Mouse (Mus musculus) c-Kit-positive CD71-positive TER-119-positive erythroid progenitor cells, embryonic 14.5 days (primary cell): Measurements from ENCODE around the gene Xrcc6.
A peak's percentile ranks its signal among the peaks of the same experiment; 100 is the strongest.
"Not testable (repeated sequence)": the region's sequence is repeated elsewhere in the genome, so short reads cannot be mapped to it uniquely, and the experiment has no call there.

Source experiments
- DNase-seq: peaks from one replicate; pipeline ENCODE4 v3.0.0-alpha.2; 2013; ENCODE audit warnings: low spot score

Gene Xrcc6

GRCm38 (mm10) chr15:81966062-81966829 is 21.4 kb upstream of the Xrcc6 start:
- no peak for DNase-seq

- DNase-seq = no peak
These were observed 19.8 kb upstream of the Xrcc6 start for GRCm38 (mm10) chr15:81967821-81968220.

GRCm38 (mm10) chr15:81968447-81968846 is 19.2 kb upstream of the Xrcc6 start:
- DNase-seq = no peak

- peak; percentile 41 for DNase-seq
These were observed 18.5 kb upstream of the Xrcc6 start for GRCm38 (mm10) chr15:81969173-81969572.

- DNase-seq = not testable (repeated sequence)
These were observed 18.0 kb upstream of the Xrcc6 start for GRCm38 (mm10) chr15:81969635-81970034.

GRCm38 (mm10) chr15:81970498-81970897 is 17.1 kb upstream of the Xrcc6 start:
- not testable (repeated sequence) for DNase-seq

- DNase-seq = not testable (repeated sequence)
These were observed 12.5 kb upstream of the Xrcc6 start for GRCm38 (mm10) chr15:81975156-81975555.

GRCm38 (mm10) chr15:81980321-81980720 is 7.3 kb upstream of the Xrcc6 start, which contains the start of gene 1700029P11Rik:
Gene 1700029P11Rik (plus strand): TSS chr15:81980540.
- DNase-seq = no peak

GRCm38 (mm10) chr15:81982173-81982572 is 5.5 kb upstream of the Xrcc6 start:
- DNase-seq = no peak

GRCm38 (mm10) chr15:81985267-81986161 is 2.1 kb upstream of the Xrcc6 start:
- DNase-seq = no peak

GRCm38 (mm10) chr15:81989371-81990062 is 1.9 kb downstream of the Xrcc6 start:
- peak; percentile 92 for DNase-seq

- peak; percentile 81 for DNase-seq
These were observed 2.9 kb downstream of the Xrcc6 start for GRCm38 (mm10) chr15:81990549-81990948.

- no peak for DNase-seq
These were observed 6.4 kb downstream of the Xrcc6 start for GRCm38 (mm10) chr15:81993992-81994391.

- DNase-seq = peak; percentile 53
These were observed 16.6 kb downstream of the Xrcc6 start for GRCm38 (mm10) chr15:82004257-82004656.

GRCm38 (mm10) chr15:82011947-82012346 is 24.3 kb downstream of the Xrcc6 start:
- no peak for DNase-seq

- DNase-seq = no peak
These were observed 27.2 kb downstream of the Xrcc6 start for GRCm38 (mm10) chr15:82014745-82015391.

GRCm38 (mm10) chr15:82015392-82016100 is 27.9 kb downstream of the Xrcc6 start:
- DNase-seq = peak; percentile 37

- DNase-seq = peak; percentile 99
These were observed 28.6 kb downstream of the Xrcc6 start for GRCm38 (mm10) chr15:82016101-82016808.

GRCm38 (mm10) chr15:82016830-82017229 is 29.2 kb downstream of the Xrcc6 start:
- no peak for DNase-seq

GRCm38 (mm10) chr15:82017461-82017860 is 29.8 kb downstream of the Xrcc6 start:
- DNase-seq = no peak
